Mouse (Mus musculus): ENCODE results near the gene Dpp8. TPM values are rescaled to one million over a fixed set of nuclear protein-coding genes. Genes with fewer than 3 reads are reported as not detected.

Gene Dpp8
- polyA plus RNA-seq (2021; fragmentation: Nextera tagmentation): 21.3 and 40.0 TPM in 2 replicates
- long read RNA-seq, experiment 1, full-length matches to known transcripts: 86 of 169 reads
- long read RNA-seq, experiment 1, partial matches to known transcripts: 20 of 169 reads
- long read RNA-seq, experiment 1, other reads (novel, unspliced or antisense): 63 of 169 reads
- long read RNA-seq, experiment 2, full-length matches to known transcripts: 4 of 32 reads
- long read RNA-seq, experiment 2, partial matches to known transcripts: 10 of 32 reads
- long read RNA-seq, experiment 2, other reads (novel, unspliced or antisense): 18 of 32 reads

GRCm38 (mm10) chr9:65032269-65033108, at the start of gene Dpp8:
TSS of gene Dpp8 (plus strand) at chr9:65032414.

GRCm38 (mm10) chr9:65020991-65021886, 11.0 kb upstream of the Dpp8 start, which contains the start of gene Hacd3:
TSS of gene Hacd3 (minus strand) at chr9:65021693.

GRCm38 (mm10) chr9:65100991-65101685, 68.9 kb downstream of the Dpp8 start, which contains the start of gene Igdcc4:
TSS of gene Igdcc4 (plus strand) at chr9:65101486.

Other genes starting within 250 kb of the Dpp8 start
- 7.1 and 8.2 TPM in 2 replicates for gene Dennd4a, start 221.1 kb upstream of the Dpp8 start, polyA plus RNA-seq (2021; fragmentation: Nextera tagmentation)
- gene Slc24a1, start 80.8 kb upstream of the Dpp8 start, polyA plus RNA-seq (2021; fragmentation: Nextera tagmentation): not detected in 2 replicates
- gene Ints14, start 71.5 kb upstream of the Dpp8 start, polyA plus RNA-seq (2021; fragmentation: Nextera tagmentation): 9.9 and 12.2 TPM in 2 replicates
- 93.9 and 95.3 TPM in 2 replicates for gene Hacd3, start 10.7 kb upstream of the Dpp8 start, polyA plus RNA-seq (2021; fragmentation: Nextera tagmentation)
- gene Igdcc4, start 69.1 kb downstream of the Dpp8 start, polyA plus RNA-seq (2021; fragmentation: Nextera tagmentation): 4.5 and 10.7 TPM in 2 replicates
- 0.27 and 0.67 TPM in 2 replicates for gene Igdcc3, start 108.8 kb downstream of the Dpp8 start, polyA plus RNA-seq (2021; fragmentation: Nextera tagmentation)
- gene Parp16, start 162.9 kb downstream of the Dpp8 start, polyA plus RNA-seq (2021; fragmentation: Nextera tagmentation): 1.8 and 2.4 TPM in 2 replicates
- 0.04 and 0.21 TPM in 2 replicates for gene Cilp, start 232.8 kb downstream of the Dpp8 start, polyA plus RNA-seq (2021; fragmentation: Nextera tagmentation)